Mouse (Mus musculus): ENCODE measurements around the gene Frmpd2. TPM values are rescaled to one million over a fixed set of nuclear protein-coding genes. Genes with fewer than 3 reads are reported as not detected.
"Not testable (repeated sequence)": the region's sequence is repeated elsewhere in the genome, so short reads cannot be mapped to it uniquely, and the experiment has no call there.

Gene Frmpd2
- polyA plus RNA-seq (2012; rRNA removed): not detected in 2 replicates

DNA sequence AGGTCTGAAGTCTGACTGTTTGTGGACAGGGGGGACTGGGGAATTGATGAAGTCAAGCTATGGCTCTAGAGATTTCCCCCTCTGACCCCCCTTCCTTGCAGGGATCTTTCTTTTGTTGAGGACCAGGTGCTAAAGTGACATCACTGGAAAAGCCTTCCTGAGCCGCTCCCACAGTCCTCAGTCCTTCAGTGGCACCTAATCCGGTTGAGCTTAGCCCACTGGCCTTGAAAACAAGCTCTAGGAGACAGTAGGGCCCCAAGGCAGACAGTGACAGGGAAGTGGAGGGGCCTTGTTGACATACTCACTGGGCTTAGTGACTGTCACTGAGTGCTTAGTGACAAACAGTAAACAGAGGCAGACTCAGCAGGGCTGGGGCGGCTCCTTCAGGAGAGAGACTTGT lies at the start of gene Frmpd2:
Gene Frmpd2 (plus strand): TSS at position 366 of the 400 bp plus-strand sequence.
- WGBS: 40% methylated on average over 3 of the region's 3 CpGs
- Histone ChIP-seq H3K4me1 (ENCODE audit: control insufficient read depth, insufficient read depth, insufficient read length, low read length) (no peaks in the 10 kb centered on the region), H3K27ac (ENCODE audit: insufficient read depth, low read depth, low read length) (no peak within 1 kb of the TSS), H3K4me3 (ENCODE audit: low read depth, low read length) (no peak within 1 kb of the TSS), H3K27me3 (ENCODE audit: control insufficient read depth, insufficient read depth, low read length) (no peaks in the 10 kb centered on the region), H3K36me3 (ENCODE audit: control insufficient read depth, insufficient read depth, low read length) (no peaks in the 10 kb centered on the region)
- no peak for TF ChIP-seq CTCF (IDR thresholded peaks at IDR 0.05; ENCODE audit: extremely low read depth, insufficient read length, insufficient replicate concordance, low read depth, low read length)
- TF ChIP-seq POLR2A (IDR thresholded peaks at IDR 0.05; ENCODE audit: low read depth, low read length): no peak

DNA sequence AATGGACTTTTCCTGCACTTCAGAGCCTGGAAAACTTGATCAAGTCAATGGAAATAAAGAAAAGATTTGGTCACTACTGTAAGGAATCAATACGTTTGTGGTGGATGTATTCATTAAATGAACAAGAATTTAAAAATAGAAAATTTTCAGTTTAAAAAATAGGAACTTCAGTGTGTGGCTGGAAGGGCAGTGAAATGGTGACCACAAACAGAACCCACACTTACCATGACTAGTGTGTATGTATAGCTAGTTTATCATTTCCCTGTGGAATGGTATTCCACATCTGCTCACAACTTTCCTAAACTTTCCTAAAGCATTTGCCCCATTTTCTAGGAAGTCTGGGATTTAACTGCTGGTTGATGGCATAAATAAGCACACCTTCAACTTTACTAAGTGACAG lies 48.5 kb upstream of the Frmpd2 start:
- Histone ChIP-seq H3K4me1 (ENCODE audit: control insufficient read depth, insufficient read depth, insufficient read length, low read length) (no peaks in the 10 kb centered on the region), H3K27me3 (ENCODE audit: control insufficient read depth, insufficient read depth, low read length) (no peaks in the 10 kb centered on the region), H3K4me3 (ENCODE audit: low read depth, low read length) (no peak overlapping the region), H3K36me3 (ENCODE audit: control insufficient read depth, insufficient read depth, low read length) (no peaks in the 10 kb centered on the region), H3K27ac (ENCODE audit: insufficient read depth, low read depth, low read length) (no peak overlapping the region)
- 80% methylated on average over 1 of the region's 1 CpGs for WGBS
- no peak for TF ChIP-seq CTCF (IDR thresholded peaks at IDR 0.05; ENCODE audit: extremely low read depth, insufficient read length, insufficient replicate concordance, low read depth, low read length)
- no peak for TF ChIP-seq POLR2A (IDR thresholded peaks at IDR 0.05; ENCODE audit: low read depth, low read length)

DNA sequence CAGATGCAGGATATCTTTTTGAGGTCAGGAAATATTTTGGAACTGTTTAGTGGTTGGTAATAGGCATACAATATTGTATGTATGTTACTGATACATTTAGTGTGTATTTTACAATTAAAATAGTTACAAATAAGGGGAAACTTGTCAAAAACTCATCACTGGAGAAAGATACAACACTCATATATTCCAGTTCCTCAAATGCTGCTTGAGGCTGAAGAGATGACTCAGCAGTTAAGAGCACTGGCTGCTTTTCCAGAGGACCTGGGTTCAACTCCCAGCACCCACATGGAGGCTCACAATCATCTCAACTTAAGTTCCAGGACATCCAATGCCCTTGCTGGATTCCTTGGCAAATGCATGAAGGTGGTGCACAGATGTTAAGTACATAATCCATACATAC lies 47.4 kb upstream of the Frmpd2 start:
- Histone ChIP-seq H3K36me3 (ENCODE audit: control insufficient read depth, insufficient read depth, low read length) (no peaks in the 10 kb centered on the region), H3K4me3 (ENCODE audit: low read depth, low read length) (no peak overlapping the region), H3K4me1 (ENCODE audit: control insufficient read depth, insufficient read depth, insufficient read length, low read length) (no peaks in the 10 kb centered on the region), H3K27me3 (ENCODE audit: control insufficient read depth, insufficient read depth, low read length) (no peaks in the 10 kb centered on the region), H3K27ac (ENCODE audit: insufficient read depth, low read depth, low read length) (no peak overlapping the region)
- TF ChIP-seq CTCF (IDR thresholded peaks at IDR 0.05; ENCODE audit: extremely low read depth, insufficient read length, insufficient replicate concordance, low read depth, low read length) (no peak), POLR2A (IDR thresholded peaks at IDR 0.05; ENCODE audit: low read depth, low read length) (no peak)

DNA sequence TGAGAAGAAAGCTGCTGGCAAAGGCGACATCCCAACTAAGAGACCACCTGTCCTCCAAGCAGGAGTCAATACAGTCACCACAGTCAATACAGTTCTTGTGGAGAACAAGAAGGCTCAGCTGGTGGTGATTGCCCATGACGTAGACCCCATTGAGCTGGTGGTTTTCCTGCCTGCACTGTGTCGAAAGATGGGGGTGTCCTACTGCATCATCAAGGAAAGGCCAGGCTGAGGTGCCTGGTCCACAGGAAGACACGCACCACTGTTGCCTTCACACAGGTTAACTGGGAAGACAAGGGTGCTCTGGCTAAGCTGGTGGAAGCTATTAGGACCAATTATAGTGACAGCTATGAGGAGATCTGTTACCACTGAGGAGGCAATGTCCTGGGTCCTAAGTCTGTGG lies 39.0 kb upstream of the Frmpd2 start:
- H3K4me3 ChIP-seq (ENCODE audit: low read depth, low read length); H3K27me3 ChIP-seq (ENCODE audit: control insufficient read depth, insufficient read depth, low read length); H3K36me3 ChIP-seq (ENCODE audit: control insufficient read depth, insufficient read depth, low read length); H3K4me1 ChIP-seq (ENCODE audit: control insufficient read depth, insufficient read depth, insufficient read length, low read length); H3K27ac ChIP-seq (ENCODE audit: insufficient read depth, low read depth, low read length): not testable (repeated sequence)
- WGBS: 96% methylated on average over 4 of the region's 4 CpGs

DNA sequence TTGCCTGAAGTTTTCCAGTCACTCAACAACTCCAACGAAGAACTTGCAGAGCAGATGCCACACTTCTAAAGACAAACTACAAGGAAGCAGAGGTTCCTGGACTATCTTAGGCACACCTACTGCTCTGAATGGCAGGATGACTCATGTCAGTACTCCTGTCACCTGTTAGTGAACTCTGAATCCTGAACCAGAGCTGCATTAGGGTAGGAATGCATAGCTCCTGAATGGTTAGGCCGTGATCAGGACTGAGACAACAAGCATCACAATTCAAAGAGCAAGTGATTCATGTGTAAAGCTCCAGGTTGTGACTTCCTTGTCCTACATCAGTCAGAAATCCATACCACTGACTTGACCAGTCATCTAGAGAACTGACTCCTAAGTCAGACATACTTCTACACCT lies 27.7 kb upstream of the Frmpd2 start:
- Histone ChIP-seq H3K27me3 (ENCODE audit: control insufficient read depth, insufficient read depth, low read length) (no peaks in the 10 kb centered on the region), H3K4me3 (ENCODE audit: low read depth, low read length) (no peak overlapping the region), H3K4me1 (ENCODE audit: control insufficient read depth, insufficient read depth, insufficient read length, low read length) (peaks cover 3% of the 10 kb centered on the region), H3K27ac (ENCODE audit: insufficient read depth, low read depth, low read length) (peak overlapping the region; percentile 80), H3K36me3 (ENCODE audit: control insufficient read depth, insufficient read depth, low read length) (no peaks in the 10 kb centered on the region)
- TF ChIP-seq POLR2A (IDR thresholded peaks at IDR 0.05; ENCODE audit: low read depth, low read length): no peak
- TF ChIP-seq CTCF (IDR thresholded peaks at IDR 0.05; ENCODE audit: extremely low read depth, insufficient read length, insufficient replicate concordance, low read depth, low read length): no peak
- 16% methylated on average over 2 of the region's 2 CpGs for WGBS

DNA sequence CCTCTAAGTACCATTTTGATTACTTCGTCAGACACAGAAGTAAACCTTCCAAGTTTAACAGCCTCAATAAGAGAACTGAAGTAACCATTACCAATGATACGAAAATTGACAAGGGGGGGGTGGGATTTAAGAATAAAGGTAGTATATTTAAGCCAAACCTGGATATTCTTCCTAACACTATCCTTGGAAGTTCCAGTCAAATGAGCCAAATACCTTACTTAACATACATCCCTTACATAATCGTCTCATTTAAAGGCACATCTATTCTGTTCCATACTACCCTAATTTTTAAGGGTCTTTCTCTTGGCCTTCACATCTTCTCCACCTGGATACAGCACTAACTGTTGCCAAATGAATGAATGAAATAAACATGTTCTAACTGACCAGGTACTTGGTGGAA lies 25.5 kb upstream of the Frmpd2 start:
- no peak overlapping the region for H3K27ac ChIP-seq (ENCODE audit: insufficient read depth, low read depth, low read length)
- no peak overlapping the region for H3K4me3 ChIP-seq (ENCODE audit: low read depth, low read length)
- no peaks in the 10 kb centered on the region for H3K27me3 ChIP-seq (ENCODE audit: control insufficient read depth, insufficient read depth, low read length)
- H3K36me3 ChIP-seq (ENCODE audit: control insufficient read depth, insufficient read depth, low read length): no peaks in the 10 kb centered on the region
- TF ChIP-seq CTCF (IDR thresholded peaks at IDR 0.05; ENCODE audit: extremely low read depth, insufficient read length, insufficient replicate concordance, low read depth, low read length): no peak
- no peak for TF ChIP-seq POLR2A (IDR thresholded peaks at IDR 0.05; ENCODE audit: low read depth, low read length)
- 53% methylated on average over 3 of the region's 3 CpGs for WGBS
- H3K4me1 ChIP-seq (ENCODE audit: control insufficient read depth, insufficient read depth, insufficient read length, low read length): peaks cover 3% of the 10 kb centered on the region

DNA sequence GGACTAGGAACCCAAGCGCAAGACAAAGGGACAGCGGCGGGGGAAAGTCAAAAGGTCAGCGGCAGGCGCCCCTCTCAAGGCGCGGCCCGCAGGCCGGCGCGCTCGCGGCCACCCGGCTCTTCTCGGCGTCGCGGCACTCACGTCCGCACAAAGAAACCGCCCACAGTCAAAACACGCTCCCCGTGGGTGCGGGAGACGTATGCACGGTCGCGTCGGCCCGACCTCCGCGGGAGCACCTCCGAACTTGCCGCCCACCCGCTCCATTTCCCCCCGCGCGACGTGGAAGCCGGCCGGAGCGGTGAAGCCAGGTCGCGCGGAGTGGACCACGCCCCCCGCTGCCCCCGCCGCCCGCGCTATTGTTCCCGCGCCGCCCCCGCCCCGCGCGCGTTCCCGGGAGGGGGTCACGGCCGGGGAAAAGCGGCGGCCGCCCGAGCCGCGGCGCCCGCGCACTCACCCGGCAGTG lies 24.9 kb upstream of the Frmpd2 start:
- H3K4me3 ChIP-seq (ENCODE audit: low read depth, low read length): peak overlapping the region; percentile 73
- H3K27me3 ChIP-seq (ENCODE audit: control insufficient read depth, insufficient read depth, low read length): no peaks in the 10 kb centered on the region
- H3K27ac ChIP-seq (ENCODE audit: insufficient read depth, low read depth, low read length): peak overlapping the region; percentile 34; the same call in 1 of the 2 replicates
- under 1% methylated on average over 71 of the region's 72 CpGs for WGBS
- no peaks in the 10 kb centered on the region for H3K36me3 ChIP-seq (ENCODE audit: control insufficient read depth, insufficient read depth, low read length)
- no peak for TF ChIP-seq CTCF (IDR thresholded peaks at IDR 0.05; ENCODE audit: extremely low read depth, insufficient read length, insufficient replicate concordance, low read depth, low read length)
- no peak for TF ChIP-seq POLR2A (IDR thresholded peaks at IDR 0.05; ENCODE audit: low read depth, low read length)
- peaks cover 3% of the 10 kb centered on the region for H3K4me1 ChIP-seq (ENCODE audit: control insufficient read depth, insufficient read depth, insufficient read length, low read length)
